Mouse (Mus musculus) frontal cortex, postnatal 10 days (tissue): ENCODE measurements at regions not wholly inside any gene's neighbourhood (a gene's known extent, or its start where the extent isn't known, plus 50 kb on each side); places are given as distances from the start of the nearest gene placed in this dataset.

Experiments
- DNase-seq, 2 experiments: peaks; one replicate each; pipeline ENCODE4 v3.0.0; 2022; ENCODE audit warnings: low spot score in 2 of 2, mixed read lengths in 1 of 2

DNA sequence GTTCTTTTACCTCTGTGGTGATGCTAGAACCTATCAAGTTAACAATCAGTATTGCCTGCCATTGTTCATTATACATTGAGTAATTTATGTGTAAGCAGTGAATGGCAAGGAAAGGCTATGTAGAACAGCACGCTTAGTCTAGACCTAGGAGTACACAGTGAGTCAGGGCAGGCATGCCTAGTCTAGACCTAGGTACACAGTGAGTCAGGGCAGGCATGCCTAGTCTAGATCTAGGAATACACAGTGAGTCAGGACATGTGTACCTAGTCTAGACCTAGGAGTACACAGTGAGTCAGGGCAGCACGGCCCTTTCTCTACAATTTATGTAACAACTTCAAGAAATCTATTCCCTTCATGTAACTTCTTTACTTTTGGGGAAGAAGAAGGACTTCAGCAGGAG is 347.2 kb downstream of the Tmem232 start:
- no peak for DNase-seq

DNA sequence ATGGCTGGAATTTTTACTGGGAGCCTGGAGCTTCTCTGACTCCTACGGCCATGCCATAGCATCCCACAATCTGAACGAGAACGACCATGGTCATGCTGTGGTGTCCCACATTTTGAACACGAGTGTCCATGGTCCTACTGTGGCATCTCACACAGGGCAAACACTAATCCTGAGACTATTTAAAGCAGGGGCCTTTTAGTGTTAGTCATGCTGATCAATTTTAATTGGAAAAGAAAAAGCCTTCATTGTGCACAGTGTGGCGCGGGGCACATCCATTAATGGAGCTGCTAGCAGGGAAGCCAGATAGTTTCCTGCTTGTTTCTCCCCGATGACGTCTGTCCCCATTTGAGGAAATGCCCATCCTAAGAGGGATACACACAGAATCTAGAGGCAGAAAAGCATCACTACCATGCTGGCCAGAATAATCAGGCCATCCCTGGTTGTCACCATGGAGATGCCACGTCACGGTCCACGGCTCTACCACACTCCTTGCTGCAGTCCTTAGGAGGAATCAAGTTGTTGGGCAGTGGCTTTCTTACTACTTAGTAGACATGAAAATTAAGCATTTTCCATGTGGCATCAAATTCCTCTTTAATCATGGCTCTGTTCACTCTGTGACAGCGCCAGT is 348.0 kb downstream of the Tmem232 start:
- no peak for DNase-seq

DNA sequence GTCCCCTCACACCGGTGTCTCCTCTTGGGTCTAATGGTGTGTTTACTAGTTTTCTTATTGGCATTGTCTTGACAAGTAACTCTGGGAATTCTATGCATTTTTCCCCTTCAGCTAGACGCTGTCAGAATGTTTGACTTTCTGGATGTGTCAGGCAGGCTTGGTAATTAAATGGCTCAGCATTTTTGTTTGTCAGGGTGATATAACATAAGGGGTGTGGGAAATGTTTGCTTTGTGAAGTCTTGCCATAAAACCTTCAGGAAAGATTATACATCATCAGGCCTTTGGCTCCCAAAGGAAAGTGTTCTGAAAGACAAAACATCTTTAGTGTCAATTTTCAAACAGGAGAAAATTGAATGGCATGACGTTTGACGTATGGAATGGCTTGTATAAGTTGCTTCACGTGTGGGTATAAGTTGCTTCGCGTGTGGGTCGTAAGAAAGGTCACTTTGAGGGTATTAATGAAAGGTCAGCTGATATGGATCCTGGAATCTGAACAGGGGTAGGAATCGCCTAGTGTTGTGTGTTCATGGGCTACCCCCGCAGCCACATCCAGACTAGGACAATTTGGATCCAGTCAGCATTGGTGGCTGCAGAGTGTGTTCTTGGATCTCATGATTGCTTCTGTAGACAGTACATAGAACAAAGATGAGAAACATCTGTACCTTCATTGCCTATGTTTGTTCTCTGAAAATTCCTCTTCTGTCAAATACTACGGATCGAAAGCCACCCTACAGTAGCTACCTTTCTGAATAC is 349.6 kb downstream of the Tmem232 start:
- no peak for DNase-seq

GRCm38 (mm10) chr17:65181164-65181563 is 345.3 kb upstream of the 4930583I09Rik start:
- DNase-seq: no peak

GRCm38 (mm10) chr17:65175770-65176169 is 339.9 kb upstream of the 4930583I09Rik start:
- DNase-seq: no peak

- no peak for DNase-seq
These were observed 338.2 kb upstream of the 4930583I09Rik start for GRCm38 (mm10) chr17:65174114-65174513.

GRCm38 (mm10) chr17:65173236-65173635 is 337.4 kb upstream of the 4930583I09Rik start:
- DNase-seq: no peak

- DNase-seq: peak in 1 of 2 experiments; percentile 13
These were observed 334.8 kb upstream of the 4930583I09Rik start for GRCm38 (mm10) chr17:65170691-65171090.

DNA sequence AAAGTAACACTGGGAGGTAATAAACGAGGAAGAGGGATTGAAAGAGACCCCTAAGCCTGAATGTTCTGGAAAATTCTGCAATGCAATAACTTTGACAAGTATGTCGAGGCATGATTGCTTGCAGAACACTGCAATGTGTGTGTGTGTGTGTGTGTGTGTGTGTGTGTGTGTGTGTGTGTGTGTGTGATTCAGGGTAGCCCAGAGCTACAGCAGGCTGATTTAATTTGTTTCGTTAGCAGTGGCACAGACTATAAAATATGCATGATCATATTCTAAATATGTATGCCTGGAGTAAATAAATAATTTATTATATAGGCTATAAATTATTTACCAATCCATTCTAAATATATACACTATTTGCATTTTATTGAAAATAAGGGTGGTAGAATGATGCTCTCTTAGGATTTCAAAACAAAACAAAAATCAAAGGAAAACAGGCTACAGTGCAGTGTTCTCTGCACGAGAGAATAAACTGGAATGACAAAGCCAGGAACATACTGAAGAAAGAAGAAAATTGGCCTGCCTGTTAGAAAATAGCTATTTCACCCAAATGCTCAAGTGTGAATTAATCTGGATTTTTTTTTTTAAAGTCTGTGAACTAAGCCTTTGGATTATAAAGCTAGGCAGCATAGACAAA is 334.2 kb upstream of the 4930583I09Rik start:
- no peak for DNase-seq

- peak; percentile 15 to 20 for DNase-seq
These were observed 310.5 kb upstream of the 4930583I09Rik start for GRCm38 (mm10) chr17:65146376-65146775.

DNA sequence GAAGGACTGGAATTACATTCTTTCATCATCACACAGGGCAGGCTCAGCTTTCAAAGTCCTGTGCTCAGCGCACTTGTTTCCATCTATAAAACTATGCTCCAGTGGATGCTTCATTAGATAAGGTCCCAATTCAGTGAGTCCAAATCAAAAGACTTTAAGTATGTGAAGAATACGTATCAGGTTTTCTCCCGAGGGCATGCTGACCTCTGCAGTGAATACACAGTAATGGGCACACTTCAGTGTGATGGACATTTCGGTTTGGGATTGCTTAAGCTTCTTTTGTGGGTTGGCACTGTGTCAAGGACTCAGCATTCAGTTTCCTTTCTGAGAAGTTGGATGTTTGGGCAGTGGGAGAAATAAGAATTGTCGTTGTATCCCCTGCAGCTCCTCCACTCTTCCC is 278.8 kb upstream of the 4930583I09Rik start:
- no peak for DNase-seq

- DNase-seq: no peak
These were observed 277.2 kb upstream of the 4930583I09Rik start for GRCm38 (mm10) chr17:65113121-65113520.

GRCm38 (mm10) chr17:65105622-65106021 is 269.8 kb upstream of the 4930583I09Rik start:
- DNase-seq: no peak

DNA sequence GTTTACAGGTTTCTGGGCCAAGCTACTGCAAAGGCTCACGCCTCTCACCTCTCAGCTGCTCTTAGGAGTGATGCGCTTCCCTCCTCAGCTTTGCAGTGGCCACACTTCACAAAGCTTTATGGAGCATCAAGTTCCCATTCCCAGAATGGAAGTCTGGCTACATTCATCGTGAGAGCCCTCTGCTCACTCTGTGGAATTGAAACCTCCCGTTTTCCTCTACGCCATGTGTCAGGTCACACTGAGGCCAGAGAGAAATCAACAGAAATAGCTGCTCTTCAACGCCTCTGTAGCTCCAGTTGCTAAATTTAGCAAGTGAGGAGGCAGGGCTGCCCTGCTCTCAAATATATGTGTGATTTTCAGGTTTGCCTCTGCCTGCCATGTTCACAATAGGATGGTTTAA is 265.3 kb upstream of the 4930583I09Rik start:
- no peak for DNase-seq

DNA sequence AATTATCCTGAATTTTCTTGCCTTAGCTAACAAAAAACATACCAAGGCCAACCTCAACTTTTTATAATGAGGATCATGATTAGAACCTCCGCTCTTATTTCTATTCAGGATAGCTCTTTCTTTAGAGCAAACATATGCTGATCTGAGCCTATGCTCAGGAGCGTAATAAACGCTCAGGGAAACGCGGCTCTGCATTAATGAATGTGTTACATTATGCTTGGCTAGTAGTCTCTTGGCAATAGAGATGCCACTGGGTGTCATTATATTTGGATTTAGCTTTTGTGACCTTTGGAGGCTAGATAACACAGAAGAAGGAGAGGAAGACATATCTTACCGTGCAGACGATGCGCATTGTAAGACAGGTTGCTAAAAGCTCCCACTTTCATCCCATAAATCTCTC is 246.4 kb upstream of the 4930583I09Rik start:
- no peak for DNase-seq

- no peak for DNase-seq
These were observed 245.9 kb upstream of the 4930583I09Rik start for GRCm38 (mm10) chr17:65081779-65082086.

GRCm38 (mm10) chr17:65081072-65081778 is 245.4 kb upstream of the 4930583I09Rik start:
- no peak for DNase-seq

DNA sequence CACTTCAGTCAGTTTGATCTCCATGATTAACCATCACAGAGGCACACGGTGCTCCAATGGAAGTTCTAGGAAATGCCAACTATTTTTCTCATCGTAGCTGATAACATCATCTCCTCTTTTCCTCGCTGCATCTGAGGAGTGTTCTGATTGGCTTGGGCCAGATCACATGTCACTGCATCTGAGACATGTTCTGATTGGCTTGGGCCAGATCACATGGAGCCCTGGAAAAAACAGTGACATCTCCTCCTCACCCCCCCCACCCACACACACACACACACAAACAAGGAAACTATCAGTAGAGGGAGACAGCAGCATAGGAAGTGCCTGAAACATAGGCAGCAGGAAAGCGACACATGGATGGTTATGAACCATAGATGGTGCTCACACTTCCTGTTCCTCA is 239.0 kb upstream of the 4930583I09Rik start:
- DNase-seq: no peak

DNA sequence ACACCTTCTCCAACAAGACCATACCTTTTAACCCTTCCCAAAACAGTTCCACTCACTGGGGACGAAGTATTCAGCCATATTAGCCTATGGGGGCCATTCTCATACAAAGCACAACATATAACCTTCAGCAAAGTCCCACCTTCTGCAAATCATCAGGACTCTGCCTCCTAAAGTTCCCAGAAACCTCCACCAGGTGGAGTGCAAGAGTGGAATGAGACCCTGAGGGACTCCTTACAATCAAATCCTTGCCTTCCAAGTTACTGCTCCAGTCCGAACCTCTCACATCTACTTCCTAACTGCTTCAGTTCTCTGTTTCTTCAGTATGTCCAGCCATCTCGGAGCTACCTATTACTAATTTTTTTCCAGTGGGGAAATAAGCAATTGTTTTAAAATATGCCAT is 235.2 kb upstream of the 4930583I09Rik start:
- DNase-seq: peak in 1 of 2 experiments; percentile 14

GRCm38 (mm10) chr17:65066135-65066534 is 230.3 kb upstream of the 4930583I09Rik start:
- no peak for DNase-seq

DNA sequence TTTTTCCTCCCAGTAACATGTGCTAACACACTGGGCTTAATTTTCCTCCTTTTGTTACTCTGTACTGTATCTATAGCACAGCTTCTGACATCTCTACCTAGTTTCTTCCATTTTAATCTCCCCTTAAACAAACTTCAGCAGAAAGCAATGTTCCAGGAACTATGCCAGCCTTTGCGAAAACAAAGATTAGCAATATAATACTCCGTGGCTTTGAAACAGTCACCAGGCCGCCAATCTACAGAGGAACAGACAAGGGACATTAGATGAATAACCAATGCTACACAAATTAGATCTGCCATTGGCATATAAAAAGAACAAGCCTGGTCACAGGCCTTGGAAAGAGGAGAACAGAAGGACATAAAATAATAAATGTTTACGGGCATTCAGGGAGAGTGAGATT is 220.2 kb upstream of the 4930583I09Rik start:
- DNase-seq: no peak

- no peak for DNase-seq
These were observed 214.1 kb upstream of the 4930583I09Rik start for GRCm38 (mm10) chr17:65049860-65050482.
